Mouse (Mus musculus): ENCODE results near the gene Lrrc74b. TPM values are rescaled to one million over a fixed set of nuclear protein-coding genes. Genes with fewer than 3 reads are reported as not detected.

Lrrc74b gene
- total RNA-seq, 2 experiments from 2014 or later: 0.31 to 0.65 TPM

GRCm38 (mm10) chr16:17502681-17503080 is 58.4 kb downstream of the Lrrc74b start:
- DNase-seq (ENCODE audit: low spot score in 2 of 2): no peak

- no peak for DNase-seq (ENCODE audit: low spot score in 2 of 2)
Observed at GRCm38 (mm10) chr16:17499249-17499883, 61.7 kb downstream of the Lrrc74b start.

GRCm38 (mm10) chr16:17496499-17497305 is 64.3 kb downstream of the Lrrc74b start:
- no peak for DNase-seq (ENCODE audit: low spot score in 2 of 2)

Other genes with a start within 250 kb of the Lrrc74b start
- 10 to 100 TPM in 1 of 2 experiments, 1 to 10 TPM in 1; 2.2 to 52.1 TPM for gene Serpind1, start 229.9 kb downstream of the Lrrc74b start, total RNA-seq (2021)
- gene Snap29, start 155.3 kb downstream of the Lrrc74b start, total RNA-seq (2021): 10 to 100 TPM; 22.9 TPM
- 10 to 100 TPM; 65.0 to 70.9 TPM for gene Pi4ka, start 154.9 kb downstream of the Lrrc74b start, total RNA-seq (2021)
- 10 to 100 TPM; 32.1 to 35.0 TPM for gene Crkl, start 109.3 kb downstream of the Lrrc74b start, total RNA-seq (2021)
- 1 to 10 TPM; 7.5 to 8.5 TPM for gene Aifm3, start 71.6 kb downstream of the Lrrc74b start, total RNA-seq (2021)
- gene Lztr1, start 52.6 kb downstream of the Lrrc74b start, total RNA-seq (2021): 10 to 100 TPM; 69.1 to 73.2 TPM
- gene Thap7, start 30.1 kb downstream of the Lrrc74b start, total RNA-seq (2021): 10 to 100 TPM; 35.6 to 39.7 TPM
- gene P2rx6, start 638 bp upstream of the Lrrc74b start, total RNA-seq (2021): under 1 TPM; 0.45 to 0.51 TPM
- gene Slc7a4, start 22.0 kb upstream of the Lrrc74b start, total RNA-seq (2021): 10 to 100 TPM; 17.9 to 21.9 TPM
- 10 to 100 TPM; 50.2 to 52.4 TPM for gene Smpd4, start 58.1 kb upstream of the Lrrc74b start, total RNA-seq (2021)
- gene Ccdc74a, start 85.2 kb upstream of the Lrrc74b start, total RNA-seq (2021): 1 to 10 TPM; 6.2 to 6.5 TPM
- 10 to 100 TPM; 68.8 to 70.3 TPM for gene Med15, start 171.6 kb upstream of the Lrrc74b start, total RNA-seq (2021)
- 10 to 100 TPM; 52.3 TPM for gene Klhl22, start 198.4 kb upstream of the Lrrc74b start, total RNA-seq (2021)
- gene Scarf2, start 236.0 kb upstream of the Lrrc74b start, total RNA-seq (2021): 10 to 100 TPM; 29.3 to 33.9 TPM

Data from adrenal gland, postnatal 4 days (tissue).